Mouse (Mus musculus): ENCODE results near the gene Zfp646. TPM values are rescaled to one million over a fixed set of nuclear protein-coding genes. Genes with fewer than 3 reads are reported as not detected.
"Not testable (repeated sequence)": the region's sequence is repeated elsewhere in the genome, so short reads cannot be mapped to it uniquely, and the experiment has no call there.

Gene Zfp646
- total RNA-seq (2021), result 10 to 100 TPM; 24.0 to 27.1 TPM
- long read RNA-seq, experiment 1, partial matches to known transcripts, result 7 of 7 reads
- long read RNA-seq, experiment 1, other reads (novel, unspliced or antisense), result 0 of 7 reads
- long read RNA-seq, experiment 2, full-length matches to known transcripts, result 2 of 12 reads
- long read RNA-seq, experiment 2, partial matches to known transcripts, result 8 of 12 reads
- long read RNA-seq, experiment 2, other reads (novel, unspliced or antisense), result 2 of 12 reads

- DNase-seq (ENCODE audit: low spot score in 2 of 2), result peak in 1 of 2 experiments; percentile 83
Measured at GRCm38 (mm10) chr7:127876041-127876466, at the start of gene Zfp646. Gene Zfp646 (plus strand): TSS chr7:127876221.

GRCm38 (mm10) chr7:127835550-127835949, 40.5 kb upstream of the Zfp646 start:
- DNase-seq (ENCODE audit: low spot score in 2 of 2), result no peak

GRCm38 (mm10) chr7:127837473-127837872, 38.5 kb upstream of the Zfp646 start:
- DNase-seq (ENCODE audit: low spot score in 2 of 2), result no peak

GRCm38 (mm10) chr7:127837878-127838277, 38.1 kb upstream of the Zfp646 start:
- not testable (repeated sequence) for DNase-seq (ENCODE audit: low spot score in 2 of 2)

GRCm38 (mm10) chr7:127840031-127840430, 36.0 kb upstream of the Zfp646 start:
- not testable (repeated sequence) for DNase-seq (ENCODE audit: low spot score in 2 of 2)

- peak in 1 of 2 experiments; percentile 58 for DNase-seq (ENCODE audit: low spot score in 2 of 2)
Measured at GRCm38 (mm10) chr7:127840886-127841285, 35.1 kb upstream of the Zfp646 start.

GRCm38 (mm10) chr7:127841340-127842000, 34.6 kb upstream of the Zfp646 start:
- DNase-seq (ENCODE audit: low spot score in 2 of 2), result peak; percentile 94 to 96

- peak; percentile 58 to 81 for DNase-seq (ENCODE audit: low spot score in 2 of 2)
Measured at GRCm38 (mm10) chr7:127842001-127842718, 33.9 kb upstream of the Zfp646 start.

- no peak for DNase-seq (ENCODE audit: low spot score in 2 of 2)
Measured at GRCm38 (mm10) chr7:127849973-127850875, 25.8 kb upstream of the Zfp646 start.

- no peak for DNase-seq (ENCODE audit: low spot score in 2 of 2)
Measured at GRCm38 (mm10) chr7:127850906-127851305, 25.1 kb upstream of the Zfp646 start.

- DNase-seq (ENCODE audit: low spot score in 2 of 2), result no peak
Measured at GRCm38 (mm10) chr7:127858258-127858657, 17.8 kb upstream of the Zfp646 start.

- no peak for DNase-seq (ENCODE audit: low spot score in 2 of 2)
Measured at GRCm38 (mm10) chr7:127866434-127866833, 9.6 kb upstream of the Zfp646 start.

- DNase-seq (ENCODE audit: low spot score in 2 of 2), result no peak
Measured at GRCm38 (mm10) chr7:127867641-127868040, 8.4 kb upstream of the Zfp646 start.

GRCm38 (mm10) chr7:127869149-127869810, 6.7 kb upstream of the Zfp646 start:
- peak in 1 of 2 experiments; percentile 58 for DNase-seq (ENCODE audit: low spot score in 2 of 2)

GRCm38 (mm10) chr7:127870136-127870821, 5.7 kb upstream of the Zfp646 start:
- DNase-seq (ENCODE audit: low spot score in 2 of 2), result no peak

- no peak for DNase-seq (ENCODE audit: low spot score in 2 of 2)
Measured at GRCm38 (mm10) chr7:127874812-127875626, 1.0 kb upstream of the Zfp646 start.

- DNase-seq (ENCODE audit: low spot score in 2 of 2), result peak; percentile 88 to 94
Measured at GRCm38 (mm10) chr7:127875627-127876001, 407 bp upstream of the Zfp646 start.

GRCm38 (mm10) chr7:127876467-127877348, 687 bp downstream of the Zfp646 start, which contains the start of gene Zfp668:
Gene Zfp668 (minus strand): TSS chr7:127876828.
- peak; percentile 82 to 93 for DNase-seq (ENCODE audit: low spot score in 2 of 2)

Measured in gastrocnemius, postnatal 4 days (tissue).